Mouse (Mus musculus): ENCODE results near the gene Ap1s3. TPM values are rescaled to one million over a fixed set of nuclear protein-coding genes. Genes with fewer than 3 reads are reported as not detected.
A peak's percentile ranks its signal among the peaks of the same experiment; 100 is the strongest.

Ap1s3 gene
- total RNA-seq (2021): 1 to 10 TPM; 1.7 to 2.7 TPM
- long read RNA-seq, experiment 1, partial matches to known transcripts: 0 of 1 reads
- long read RNA-seq, experiment 1, other reads (novel, unspliced or antisense): 1 of 1 reads
- long read RNA-seq, experiment 2: 0 reads

GRCm38 (mm10) chr1:79671543-79672337 lies at the start of gene Ap1s3:
TSS of gene Ap1s3 (minus strand) at chr1:79671972.
- peak in 1 of 2 experiments; percentile 50 for DNase-seq (ENCODE audit: low spot score in 2 of 2)
- intact Hi-C loops (cut with DNase I): no loop called here

- no peak for DNase-seq (ENCODE audit: low spot score in 2 of 2)
- intact Hi-C loops (cut with DNase I): no loop called here
Measured at GRCm38 (mm10) chr1:79714152-79714923, 42.6 kb upstream of the Ap1s3 start.

- intact Hi-C loops (cut with DNase I): no loop called here
- DNase-seq (ENCODE audit: low spot score in 2 of 2): no peak
Measured at GRCm38 (mm10) chr1:79713081-79713480, 41.3 kb upstream of the Ap1s3 start.

- DNase-seq (ENCODE audit: low spot score in 2 of 2): peak; percentile 28 to 37
- intact Hi-C loops (cut with DNase I): no loop called here
Measured at GRCm38 (mm10) chr1:79711147-79712126, 39.7 kb upstream of the Ap1s3 start.

- intact Hi-C loops (cut with DNase I): no loop called here
- DNase-seq (ENCODE audit: low spot score in 2 of 2): peak; percentile 36 to 41
Measured at GRCm38 (mm10) chr1:79710678-79711077, 38.9 kb upstream of the Ap1s3 start.

GRCm38 (mm10) chr1:79710216-79710615 lies 38.4 kb upstream of the Ap1s3 start:
- no peak for DNase-seq (ENCODE audit: low spot score in 2 of 2)
- intact Hi-C loops (cut with DNase I): no loop called here

- intact Hi-C loops (cut with DNase I): no loop called here
- peak in 1 of 2 experiments; percentile 20 for DNase-seq (ENCODE audit: low spot score in 2 of 2)
Measured at GRCm38 (mm10) chr1:79707383-79707782, 35.6 kb upstream of the Ap1s3 start.

GRCm38 (mm10) chr1:79706707-79707106 lies 34.9 kb upstream of the Ap1s3 start:
- no peak for DNase-seq (ENCODE audit: low spot score in 2 of 2)
- intact Hi-C loops (cut with DNase I): no loop called here

- no peak for DNase-seq (ENCODE audit: low spot score in 2 of 2)
Measured at GRCm38 (mm10) chr1:79704672-79705071, 32.9 kb upstream of the Ap1s3 start.

GRCm38 (mm10) chr1:79703520-79703919 lies 31.7 kb upstream of the Ap1s3 start:
- intact Hi-C loops (cut with DNase I): no loop called here
- no peak for DNase-seq (ENCODE audit: low spot score in 2 of 2)

More at GRCm38 (mm10) chr1:79704672-79705071, 32.9 kb upstream of the Ap1s3 start:
- intact Hi-C loops (cut with DNase I): no loop called here

- intact Hi-C loops (cut with DNase I): no loop called here
- DNase-seq (ENCODE audit: low spot score in 2 of 2): no peak
Measured at GRCm38 (mm10) chr1:79698506-79698905, 26.7 kb upstream of the Ap1s3 start.

GRCm38 (mm10) chr1:79697382-79697781 lies 25.6 kb upstream of the Ap1s3 start:
- DNase-seq (ENCODE audit: low spot score in 2 of 2): peak; percentile 55 to 68
- intact Hi-C loops (cut with DNase I): no loop called here

- no peak for DNase-seq (ENCODE audit: low spot score in 2 of 2)
- intact Hi-C loops (cut with DNase I): no loop called here
Measured at GRCm38 (mm10) chr1:79696933-79697332, 25.2 kb upstream of the Ap1s3 start.

GRCm38 (mm10) chr1:79692482-79692881 lies 20.7 kb upstream of the Ap1s3 start:
- intact Hi-C loops (cut with DNase I): no loop called here
- no peak for DNase-seq (ENCODE audit: low spot score in 2 of 2)

- no peak for DNase-seq (ENCODE audit: low spot score in 2 of 2)
- intact Hi-C loops (cut with DNase I): no loop called here
Measured at GRCm38 (mm10) chr1:79687254-79687653, 15.5 kb upstream of the Ap1s3 start.

- intact Hi-C loops (cut with DNase I): loop anchor here (5.0 kb wide), 1 partner anchor 957 kb away; no protein-coding TSS in a partner anchor
- DNase-seq (ENCODE audit: low spot score in 2 of 2): no peak
Measured at GRCm38 (mm10) chr1:79684027-79684426, 12.3 kb upstream of the Ap1s3 start.

GRCm38 (mm10) chr1:79682936-79683335 lies 11.2 kb upstream of the Ap1s3 start:
- intact Hi-C loops (cut with DNase I): loop anchor here (5.0 kb wide), 1 partner anchor 956 kb away; no protein-coding TSS in a partner anchor
- no peak for DNase-seq (ENCODE audit: low spot score in 2 of 2)

- no peak for DNase-seq (ENCODE audit: low spot score in 2 of 2)
- intact Hi-C loops (cut with DNase I): loop anchor here (5.0 kb wide), 1 partner anchor 953 kb away; no protein-coding TSS in a partner anchor
Measured at GRCm38 (mm10) chr1:79680777-79681176, 9.0 kb upstream of the Ap1s3 start.

GRCm38 (mm10) chr1:79678117-79678684 lies 6.4 kb upstream of the Ap1s3 start:
- no peak for DNase-seq (ENCODE audit: low spot score in 2 of 2)
- intact Hi-C loops (cut with DNase I): no loop called here
